Mouse (Mus musculus): ENCODE data around the gene Olfm2.
"Not testable (repeated sequence)": the region's sequence is repeated elsewhere in the genome, so short reads cannot be mapped to it uniquely, and the experiment has no call there.

The Olfm2 gene

GRCm38 (mm10) chr9:20652260-20652658, 93.9 kb downstream of the Olfm2 start:
- DNase-seq: no peak

GRCm38 (mm10) chr9:20651602-20652259, 94.4 kb downstream of the Olfm2 start, which contains the start of gene Pin1:
TSS of gene Pin1 (plus strand) at chr9:20652095.
- peak; percentile 96 to 97 for DNase-seq

GRCm38 (mm10) chr9:20645121-20645520, 101.0 kb downstream of the Olfm2 start:
- no peak for DNase-seq

- peak; percentile 70 to 76 for DNase-seq
Measured at GRCm38 (mm10) chr9:20644360-20645081, 101.6 kb downstream of the Olfm2 start, which contains the start of gene Fbxl12. TSS of gene Fbxl12 (minus strand) at chr9:20644767.

GRCm38 (mm10) chr9:20643781-20644180, 102.4 kb downstream of the Olfm2 start:
- no peak for DNase-seq

- DNase-seq: peak; percentile 42 to 43
Measured at GRCm38 (mm10) chr9:20642896-20643466, 103.2 kb downstream of the Olfm2 start.

- DNase-seq: peak in 1 of 2 experiments; percentile 35
Measured at GRCm38 (mm10) chr9:20642101-20642895, 103.9 kb downstream of the Olfm2 start, which contains the start of gene Ubl5. TSS of gene Ubl5 (plus strand) at chr9:20642878.

- DNase-seq: no peak
Measured at GRCm38 (mm10) chr9:20641501-20641900, 104.6 kb downstream of the Olfm2 start.

GRCm38 (mm10) chr9:20639486-20639885, 106.7 kb downstream of the Olfm2 start:
- no peak for DNase-seq

GRCm38 (mm10) chr9:20638552-20638951, 107.6 kb downstream of the Olfm2 start:
- DNase-seq: no peak

GRCm38 (mm10) chr9:20636790-20637189, 109.4 kb downstream of the Olfm2 start:
- no peak for DNase-seq

- no peak for DNase-seq
Measured at GRCm38 (mm10) chr9:20636256-20636655, 109.9 kb downstream of the Olfm2 start.

- not testable (repeated sequence) for DNase-seq
Measured at GRCm38 (mm10) chr9:20635676-20636075, 110.5 kb downstream of the Olfm2 start.

- no peak for DNase-seq
Measured at GRCm38 (mm10) chr9:20631332-20631731, 114.8 kb downstream of the Olfm2 start.
